Mouse (Mus musculus) liver, embryonic 11.5 days (tissue): ENCODE measurements at regions not wholly inside any gene's neighbourhood (a gene's known extent, or its start where the extent isn't known, plus 50 kb on each side); places are given as distances from the start of the nearest gene placed in this dataset.
A peak's percentile ranks its signal among the peaks of the same experiment; 100 is the strongest.

Experiments
- ATAC-seq: fragments of 200-750 bp; cut with Nextera tagmentation; replicated peaks from 2 replicates; pipeline ENCODE4 v1.8.0; 2017; ENCODE audit warnings: moderate number of reproducible peaks, mild to moderate bottlenecking, moderate TSS enrichment, moderate library complexity; ENCODE audit not compliant: low FRiP score
- DNase-seq: peaks from one replicate; pipeline ENCODE4 v3.0.0-alpha.2; 2017; ENCODE audit warnings: low spot score
- H3K27ac ChIP-seq: fragments of 300-500 bp; sonication (generic); 2 replicates; pipeline ENCODE4 v1.5.1; 2014; ENCODE audit warnings: mild to moderate bottlenecking, low read depth, low read length, control low read depth
- H3K27me3 ChIP-seq: fragments of 300-500 bp; sonication (generic); replicated peaks from 2 replicates; pipeline ENCODE4 v1.6.1; 2014; ENCODE audit warnings: low read length, mixed read lengths; ENCODE audit not compliant: control insufficient read depth, insufficient read depth
- H3K36me3 ChIP-seq: fragments of 300-500 bp; sonication (generic); 2 replicates; pipeline ENCODE4 v1.6.1; 2014; ENCODE audit warnings: mild to moderate bottlenecking, low read length, moderate library complexity, mixed read lengths; ENCODE audit not compliant: control insufficient read depth, insufficient read depth
- H3K4me1 ChIP-seq: fragments of 300-500 bp; sonication (generic); replicated peaks from 2 replicates; pipeline ENCODE4 v1.6.1; 2014; ENCODE audit warnings: low read length, mixed read lengths; ENCODE audit not compliant: control insufficient read depth, insufficient read depth
- H3K4me2 ChIP-seq: fragments of 300-500 bp; sonication (generic); 2 replicates; pipeline ENCODE4 v1.6.1; 2014; ENCODE audit warnings: mild to moderate bottlenecking, control low read depth, moderate library complexity
- H3K4me3 ChIP-seq: fragments of 300-500 bp; sonication (generic); 2 replicates; pipeline ENCODE4 v1.5.1; 2014; ENCODE audit warnings: low read depth, low read length, control low read depth
- H3K9ac ChIP-seq: fragments of 300-500 bp; sonication (generic); 2 replicates; pipeline ENCODE4 v1.6.1; 2014; ENCODE audit warnings: low read depth, low read length, control low read depth
- H3K9me3 ChIP-seq: fragments of 300-500 bp; sonication (generic); 2 replicates; pipeline ENCODE4 v1.6.1; 2016; ENCODE audit warnings: low read length, inconsistent platforms, mixed read lengths; ENCODE audit not compliant: control insufficient read depth
- WGBS: fragments of 180-500 bp; shearing (Covaris S2); extraction: QIAGEN DNeasy Blood & Tissue Kit; methylation state at CpG from one replicate; pipeline ENCODE4 v1.1.7; 2014; 5-methylcytosine and 5-hydroxymethylcytosine counted together

DNA sequence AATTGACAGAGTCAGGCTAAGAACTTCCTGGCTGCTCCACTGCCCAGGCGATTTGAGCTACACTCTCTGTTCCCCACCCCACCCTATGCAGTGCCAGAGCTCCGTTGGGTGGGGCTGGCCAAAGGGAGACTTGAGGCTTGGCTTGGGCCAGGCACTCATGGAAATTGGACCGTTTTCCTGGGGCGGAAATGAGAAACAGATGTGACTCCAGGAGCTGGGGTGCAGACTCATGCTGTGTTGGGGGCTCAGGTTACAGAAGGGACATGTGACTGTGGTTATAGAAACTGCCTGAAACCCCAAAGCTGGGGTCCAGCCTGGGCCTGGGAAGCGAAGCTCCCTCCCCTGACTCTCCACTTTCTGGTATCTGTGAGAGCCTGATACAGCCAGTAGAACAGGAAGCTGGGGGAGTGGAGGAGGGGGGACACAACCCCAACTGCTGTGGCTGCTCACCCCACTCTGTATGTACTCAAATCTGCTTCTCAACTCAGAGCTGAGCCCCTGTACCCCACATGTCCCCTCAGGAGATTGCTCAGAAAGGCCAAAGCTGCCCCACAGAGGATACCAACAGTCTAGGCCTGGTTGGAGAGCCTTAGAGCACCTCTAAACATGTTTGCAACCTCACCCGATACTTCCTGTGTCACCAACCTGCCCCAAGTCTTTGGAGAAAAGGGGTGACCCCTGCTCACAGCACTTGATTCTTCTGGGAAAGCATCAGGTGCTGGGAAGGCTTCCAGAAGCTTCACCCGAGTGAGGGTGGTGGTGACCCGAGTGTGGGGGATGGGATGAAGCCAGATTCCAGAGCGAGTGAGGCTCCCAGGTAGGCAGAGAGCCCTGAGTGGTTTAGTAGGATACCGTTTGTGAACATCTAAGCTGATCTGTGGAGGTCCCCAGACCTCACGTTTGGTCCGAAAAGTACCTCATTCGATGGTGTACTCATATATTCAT, 142.9 kb upstream of the Haao start:
- H3K9me3 ChIP-seq: no peaks in the 10 kb centered on the region
- ATAC-seq (peak; percentile 56), DNase-seq (no peak)
- H3K4me1 ChIP-seq: peaks cover 34% of the 10 kb centered on the region
- no peak overlapping the region for H3K9ac ChIP-seq
- peak overlapping the region; percentile 2; the same call in 1 of the 2 replicates for H3K27ac ChIP-seq
- no peak overlapping the region for H3K4me2 ChIP-seq
- no peaks in the 10 kb centered on the region for H3K36me3 ChIP-seq
- WGBS: 47% methylated on average over 13 of the region's 13 CpGs
- H3K4me3 ChIP-seq: no peak overlapping the region
- no peaks in the 10 kb centered on the region for H3K27me3 ChIP-seq

DNA sequence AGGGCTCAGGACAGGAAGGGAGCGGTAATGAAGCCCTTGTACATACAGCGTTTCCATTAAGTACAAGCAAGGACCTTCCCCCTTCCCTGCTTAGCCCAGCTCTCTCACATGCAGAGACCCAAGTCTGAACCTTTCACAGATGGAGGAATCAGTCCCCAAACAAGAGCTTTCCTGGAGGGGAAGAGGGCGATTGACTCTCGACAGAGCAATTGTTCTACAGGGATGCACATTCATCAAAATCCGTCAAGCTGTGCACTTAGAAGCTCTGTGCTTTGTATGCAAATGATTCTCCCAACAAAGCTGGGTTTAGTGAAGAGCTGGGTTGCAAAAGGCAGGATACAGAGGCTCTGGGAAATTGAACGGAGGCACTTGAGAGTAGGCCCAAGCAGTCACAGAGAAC, 141.1 kb upstream of the Haao start:
- Histone ChIP-seq H3K27ac (peak overlapping the region; percentile 6; the same call in 1 of the 2 replicates), H3K4me2 (no peak overlapping the region), H3K9ac (no peak overlapping the region), H3K27me3 (no peaks in the 10 kb centered on the region), H3K4me1 (peaks cover 41% of the 10 kb centered on the region), H3K36me3 (no peaks in the 10 kb centered on the region), H3K4me3 (no peak overlapping the region), H3K9me3 (no peaks in the 10 kb centered on the region)
- 53% methylated on average over 6 of the region's 6 CpGs for WGBS
- DNase-seq (no peak), ATAC-seq (no peak)

DNA sequence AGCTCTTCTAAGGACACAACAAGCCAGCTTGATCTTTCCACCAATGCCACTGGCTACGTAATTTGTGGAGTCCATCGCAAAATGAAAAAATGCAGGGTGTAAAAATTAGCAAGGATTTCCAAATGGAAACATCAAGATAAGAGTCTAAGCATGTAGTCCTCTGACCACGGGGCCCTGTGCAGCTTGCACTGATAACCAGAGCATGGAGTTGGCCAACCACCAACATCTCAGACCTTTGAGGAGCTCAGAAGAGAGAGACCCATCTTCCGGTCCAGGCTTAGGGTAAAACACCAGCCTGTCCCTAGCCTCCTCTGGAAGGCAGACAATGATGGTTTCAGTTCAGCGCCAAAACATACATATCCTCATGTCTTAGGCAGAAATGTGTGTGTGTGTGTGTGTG, 140.4 kb upstream of the Haao start:
- H3K27ac ChIP-seq: no peak overlapping the region
- WGBS: 54% methylated on average over 5 of the region's 5 CpGs
- H3K4me2 ChIP-seq: no peak overlapping the region
- no peak for DNase-seq
- no peaks in the 10 kb centered on the region for H3K27me3 ChIP-seq
- no peak overlapping the region for H3K4me3 ChIP-seq
- H3K36me3 ChIP-seq: no peaks in the 10 kb centered on the region
- no peak for ATAC-seq
- H3K9me3 ChIP-seq: no peaks in the 10 kb centered on the region
- H3K9ac ChIP-seq: no peak overlapping the region
- H3K4me1 ChIP-seq: peaks cover 42% of the 10 kb centered on the region

DNA sequence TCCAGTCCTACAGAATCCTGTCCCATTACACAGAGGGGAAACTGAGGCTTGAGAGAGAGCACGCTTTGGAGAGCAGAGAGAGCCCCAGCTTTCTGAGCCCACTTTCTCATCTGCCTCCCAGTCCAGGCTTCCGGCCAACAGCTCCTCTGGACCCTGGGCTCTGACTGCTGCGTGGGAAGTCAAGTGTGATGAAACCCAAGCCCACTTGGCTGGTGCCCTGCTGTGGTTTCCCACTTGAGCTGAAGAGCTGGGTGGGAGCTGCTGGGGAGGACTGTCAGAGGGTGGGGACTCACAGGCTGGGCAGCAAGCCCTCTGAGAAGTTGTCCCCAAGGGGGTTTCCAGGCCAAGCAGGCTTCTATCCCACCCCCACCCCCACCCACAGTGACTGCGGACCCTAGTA, 139.9 kb upstream of the Haao start:
- Histone ChIP-seq H3K9ac (no peak overlapping the region), H3K36me3 (no peaks in the 10 kb centered on the region), H3K4me1 (peaks cover 47% of the 10 kb centered on the region), H3K27ac (no peak overlapping the region), H3K4me2 (no peak overlapping the region), H3K9me3 (no peaks in the 10 kb centered on the region), H3K4me3 (no peak overlapping the region), H3K27me3 (no peaks in the 10 kb centered on the region)
- no peak for ATAC-seq
- no peak for DNase-seq
- WGBS: 79% methylated on average over 4 of the region's 4 CpGs

DNA sequence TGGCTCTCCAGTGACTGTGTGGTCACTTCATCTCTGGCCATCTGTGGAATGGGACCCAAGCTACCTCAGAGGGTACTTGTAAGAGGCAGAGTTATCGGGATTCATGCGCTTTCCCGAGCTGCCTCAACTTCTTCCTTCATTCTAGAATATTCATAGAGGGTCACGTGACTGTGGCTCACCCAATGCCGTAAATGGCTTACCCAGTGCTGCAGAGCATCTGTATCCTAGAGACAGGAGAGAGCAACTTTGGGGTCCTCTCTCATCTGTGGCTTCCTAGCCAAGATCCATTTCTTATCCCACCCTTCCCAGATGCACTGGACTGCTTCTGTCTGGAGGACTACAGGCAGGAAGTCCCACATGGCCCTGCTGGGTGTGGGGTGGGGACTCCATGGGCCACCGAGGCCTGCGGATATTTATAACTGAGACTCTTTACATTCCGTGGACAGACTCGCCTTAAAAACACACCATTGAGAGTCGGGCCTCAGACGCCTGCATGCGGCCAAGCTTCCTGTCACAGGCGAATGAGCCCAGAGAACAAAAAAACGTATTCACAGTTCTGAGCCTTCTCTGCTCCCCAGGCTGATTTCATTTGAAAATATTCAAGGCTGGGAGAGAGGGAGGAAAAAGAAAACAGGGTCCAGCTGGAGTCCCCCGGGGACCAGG, 138.3 kb upstream of the Haao start:
- WGBS: 72% methylated on average over 15 of the region's 15 CpGs
- no peak overlapping the region for H3K4me3 ChIP-seq
- no peak for DNase-seq
- no peaks in the 10 kb centered on the region for H3K27me3 ChIP-seq
- peak overlapping the region; percentile 48 for H3K27ac ChIP-seq
- H3K9me3 ChIP-seq: no peaks in the 10 kb centered on the region
- no peak overlapping the region for H3K9ac ChIP-seq
- H3K36me3 ChIP-seq: no peaks in the 10 kb centered on the region
- H3K4me1 ChIP-seq: peaks cover 47% of the 10 kb centered on the region
- H3K4me2 ChIP-seq: no peak overlapping the region
- ATAC-seq: no peak

DNA sequence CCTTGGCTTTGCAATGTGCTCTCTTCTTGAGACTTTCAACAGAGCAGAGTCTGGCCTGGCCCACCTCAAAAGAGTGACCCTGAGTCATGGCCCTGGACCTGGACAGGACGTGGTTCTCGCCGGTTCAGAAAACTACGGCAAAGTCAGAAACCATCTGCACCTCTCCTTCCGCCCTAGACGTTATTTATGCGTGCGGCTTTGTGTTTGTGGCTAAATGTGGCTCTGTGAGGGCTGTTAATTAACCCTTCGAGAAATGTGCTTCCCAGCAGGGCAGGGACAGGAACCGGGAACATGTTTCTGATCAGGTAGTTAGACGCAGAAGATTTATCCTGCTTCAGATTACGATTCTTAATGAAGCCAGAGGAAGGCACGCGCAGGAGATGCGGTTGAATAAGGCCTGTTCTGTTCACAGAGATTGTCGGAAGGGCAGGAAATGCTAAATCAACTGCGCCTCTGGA, 137.6 kb upstream of the Haao start:
- Histone ChIP-seq H3K9me3 (no peaks in the 10 kb centered on the region), H3K4me2 (no peak overlapping the region), H3K36me3 (no peaks in the 10 kb centered on the region), H3K9ac (no peak overlapping the region), H3K4me1 (peaks cover 41% of the 10 kb centered on the region), H3K27ac (peak overlapping the region; percentile 48), H3K4me3 (no peak overlapping the region), H3K27me3 (no peaks in the 10 kb centered on the region)
- ATAC-seq (no peak), DNase-seq (no peak)
- WGBS: 46% methylated on average over 17 of the region's 17 CpGs

DNA sequence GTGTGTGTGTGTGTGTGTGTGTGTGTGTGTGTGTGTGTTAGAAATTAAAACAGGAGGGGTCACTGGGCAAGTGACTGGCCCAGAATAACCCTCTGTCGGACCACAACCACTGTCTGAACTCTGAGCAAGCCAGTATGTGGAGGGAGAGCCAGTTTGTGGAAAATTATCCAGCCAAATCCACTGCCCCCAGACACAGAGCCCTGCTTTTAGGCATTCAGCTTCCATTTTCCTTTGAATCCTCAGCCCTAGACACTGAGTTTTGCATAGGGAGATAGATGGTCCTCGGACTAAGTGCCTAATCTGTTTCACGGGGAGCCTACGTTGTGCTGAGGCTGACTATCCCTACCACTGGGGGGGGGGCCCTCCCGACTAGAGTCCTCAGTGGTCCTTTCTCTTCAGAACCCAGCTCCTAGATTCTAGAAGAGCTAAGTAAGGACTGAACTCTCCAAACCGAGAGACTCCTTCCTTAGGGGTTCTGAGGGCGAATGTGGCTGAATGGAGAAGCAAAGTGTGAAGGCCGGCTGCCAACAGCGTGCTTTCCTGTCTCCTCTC, 136.2 kb upstream of the Haao start:
- no peak for ATAC-seq
- Histone ChIP-seq H3K27me3 (no peaks in the 10 kb centered on the region), H3K4me2 (no peak overlapping the region), H3K4me1 (peaks cover 35% of the 10 kb centered on the region), H3K4me3 (no peak overlapping the region), H3K9me3 (no peaks in the 10 kb centered on the region), H3K36me3 (no peaks in the 10 kb centered on the region), H3K9ac (no peak overlapping the region), H3K27ac (no peak overlapping the region)
- no peak for DNase-seq
- 91% methylated on average over 9 of the region's 9 CpGs for WGBS

DNA sequence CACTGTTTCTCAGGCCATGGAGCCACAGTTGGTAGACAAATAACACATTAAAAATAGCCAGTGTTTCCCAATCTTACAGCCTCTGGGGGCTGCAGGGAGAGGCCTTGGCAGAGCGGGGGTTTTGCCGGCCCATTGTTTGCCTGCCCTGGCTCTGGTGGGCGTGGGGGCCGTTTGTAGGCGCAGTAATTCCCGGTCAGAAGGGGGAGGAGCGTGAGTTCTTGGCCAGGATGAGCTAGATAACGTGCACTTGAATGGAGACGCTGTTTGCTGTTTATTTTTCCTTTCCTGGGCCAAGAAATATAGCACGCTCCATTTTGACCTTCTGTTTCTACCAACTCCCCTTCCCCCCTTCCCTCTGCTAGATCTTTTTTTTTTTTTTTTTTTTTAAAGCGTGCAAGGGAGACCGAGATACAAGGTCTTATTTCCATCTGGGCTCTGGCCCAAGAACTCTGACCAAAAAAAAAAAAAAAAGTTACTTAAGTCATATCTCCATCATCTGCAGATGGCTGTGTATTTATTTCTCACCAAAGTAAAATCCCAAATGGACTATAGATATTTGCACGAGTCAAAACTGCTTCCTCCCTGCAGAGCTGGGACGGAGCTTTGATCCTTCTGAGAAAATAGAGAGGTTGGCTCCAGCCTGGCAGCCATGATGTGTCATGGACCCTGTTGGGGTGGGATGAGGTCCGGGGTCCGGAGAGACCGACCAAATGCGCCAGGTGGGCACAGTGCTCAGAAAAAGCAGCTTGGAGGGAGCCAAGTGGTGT, 135.5 kb upstream of the Haao start:
- Histone ChIP-seq H3K36me3 (no peaks in the 10 kb centered on the region), H3K4me1 (peaks cover 29% of the 10 kb centered on the region), H3K4me3 (no peak overlapping the region), H3K9me3 (no peaks in the 10 kb centered on the region), H3K27me3 (no peaks in the 10 kb centered on the region), H3K27ac (peak overlapping the region; percentile 2), H3K9ac (0 out of 2 replicates have a peak overlapping the region, but pooled peaks have one; percentile 14), H3K4me2 (no peak overlapping the region)
- 47% methylated on average over 18 of the region's 18 CpGs for WGBS
- 0 out of 2 replicates have a peak, but pooled peaks have one; percentile 33 for ATAC-seq
- no peak for DNase-seq
